Mouse (Mus musculus) testis, postnatal 10 days (tissue): ENCODE data around the gene Prss29.
A peak's percentile ranks its signal among the peaks of the same experiment; 100 is the strongest.

Source experiments
- DNase-seq: peaks from one replicate; pipeline ENCODE4 v3.0.0; 2021; ENCODE audit warnings: low spot score

Prss29 gene

GRCm38 (mm10) chr17:25345462-25345861 lies 27.0 kb downstream of the Prss29 start, which contains the start of gene Tpsab1:
Gene Tpsab1, minus strand, starts transcription at chr17:25345562.
- no peak for DNase-seq

GRCm38 (mm10) chr17:25361291-25361690 lies 42.8 kb downstream of the Prss29 start:
- DNase-seq: no peak

GRCm38 (mm10) chr17:25363726-25364125 lies 45.3 kb downstream of the Prss29 start:
- DNase-seq: peak; percentile 82

- no peak for DNase-seq
Measured at GRCm38 (mm10) chr17:25366005-25366404, 47.6 kb downstream of the Prss29 start, which contains the start of gene Tpsb2. Gene Tpsb2, plus strand, starts transcription at chr17:25366305.

GRCm38 (mm10) chr17:25368973-25369372 lies 50.5 kb downstream of the Prss29 start, which contains the start of gene Tpsg1:
Gene Tpsg1, plus strand, starts transcription at chr17:25369273.
- DNase-seq: no peak
